Comparison of ENCODE assay signal across 8 mouse cellular contexts in the genomic region with DNA sequence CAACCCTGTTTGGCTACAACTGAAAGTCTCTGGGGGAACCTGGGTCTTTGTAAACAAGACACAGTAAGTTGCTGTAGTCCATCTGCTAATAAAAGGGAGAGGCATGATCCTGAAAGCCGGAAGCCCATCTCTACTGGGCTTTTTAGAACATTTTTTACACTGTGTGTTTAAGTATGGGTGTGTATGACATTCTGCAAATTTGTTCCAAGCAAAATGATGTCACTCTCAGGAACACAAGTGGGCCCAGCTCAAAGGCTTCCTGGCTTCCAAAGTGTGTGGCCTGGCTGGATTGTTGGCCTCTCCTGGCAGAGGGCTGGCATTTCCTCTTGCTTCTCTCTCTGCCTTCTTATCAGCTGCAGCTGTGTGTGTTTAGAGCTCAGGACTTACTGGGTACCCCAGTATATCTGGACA. TPM values are rescaled to one million over a fixed set of nuclear protein-coding genes. Genes with fewer than 3 reads are reported as not detected.
DNase-seq lines count a peak whose midpoint lies in the region; ATAC-seq lines count a peak whose summit lies in the region.

No protein-coding gene starts in this region.

- no peak overlapping the region for H3K4me2 ChIP-seq in kidney, embryonic 15.5 days
- peak overlapping the region; percentile 99; the same call in 1 of the 2 replicates for H3K4me2 ChIP-seq in liver, embryonic 12.5 days

- peak overlapping the region; percentile 15; the same call in 1 of the 2 replicates for H3K27ac ChIP-seq in kidney, embryonic 15.5 days
- H3K27ac ChIP-seq in heart, embryonic 10.5 days: peak overlapping the region; percentile 80
- peak overlapping the region; percentile 73 for H3K27ac ChIP-seq in liver, embryonic 12.5 days

- H3K4me1 ChIP-seq in kidney, embryonic 15.5 days: peaks cover 26% of the 10 kb centered on the region
- H3K4me1 ChIP-seq in heart, embryonic 10.5 days: peaks cover 68% of the 10 kb centered on the region
- H3K4me1 ChIP-seq in liver, embryonic 12.5 days: peaks cover 74% of the 10 kb centered on the region

- H3K27me3 ChIP-seq in kidney, embryonic 15.5 days: no peaks in the 10 kb centered on the region
- H3K27me3 ChIP-seq in heart, embryonic 10.5 days (ENCODE audit: insufficient read depth, poor library complexity, severe bottlenecking): no peaks in the 10 kb centered on the region
- no peaks in the 10 kb centered on the region; the same call in 1 of the 2 replicates for H3K27me3 ChIP-seq in liver, embryonic 12.5 days (replicated peaks)

- H3K4me3 ChIP-seq in kidney, embryonic 15.5 days (replicated peaks): no peak overlapping the region
- no peak overlapping the region for H3K4me3 ChIP-seq in heart, embryonic 10.5 days
- no peak overlapping the region for H3K4me3 ChIP-seq in liver, embryonic 12.5 days

- H3K36me3 ChIP-seq in kidney, embryonic 15.5 days: peaks cover 8% of the 10 kb centered on the region; the same call in 1 of the 2 replicates
- peaks cover 21% of the 10 kb centered on the region for H3K36me3 ChIP-seq in heart, embryonic 10.5 days
- H3K36me3 ChIP-seq in liver, embryonic 12.5 days: no peaks in the 10 kb centered on the region; the same call in 1 of the 2 replicates

- no peak for ATAC-seq in kidney, embryonic 15.5 days (replicated peaks; ENCODE audit: low FRiP score)
- no peak for ATAC-seq in liver, embryonic 12.5 days

- DNase-seq in kidney, postnatal 14 days: no peak
- no peak for DNase-seq in heart, embryonic 10.5 days (ENCODE audit: low spot score)
- peak; percentile 46 for DNase-seq in skeletal muscle tissue, adult 2 months (ENCODE audit: low read depth, low spot score)
- no peak for DNase-seq in layer of hippocampus, adult 8-10 months (ENCODE audit: low spot score in 2 of 2)
- no peak for DNase-seq in c-Kit-positive CD71-positive TER-119-positive erythroid progenitor cells, embryonic 14.5 days (ENCODE audit: low spot score)
- no peak for DNase-seq in thymus, postnatal 10 days (ENCODE audit: low spot score in 2 of 2)

- H3K9me3 ChIP-seq in kidney, embryonic 15.5 days (replicated peaks): no peaks in the 10 kb centered on the region
- H3K9me3 ChIP-seq in heart, embryonic 10.5 days: no peaks in the 10 kb centered on the region
- H3K9me3 ChIP-seq in liver, embryonic 12.5 days (replicated peaks): no peaks in the 10 kb centered on the region

- H3K9ac ChIP-seq in kidney, embryonic 15.5 days: no peak overlapping the region
- H3K9ac ChIP-seq in liver, embryonic 12.5 days: 0 out of 2 replicates have a peak overlapping the region, but pooled peaks have one; percentile 43

- WGBS in kidney, embryonic 15.5 days: 75% methylated on average over 1 of the region's 1 CpGs
- 65% methylated on average over 1 of the region's 1 CpGs for WGBS in heart, embryonic 10.5 days
- WGBS in liver, embryonic 12.5 days (ENCODE audit: insufficient replicate concordance): 81% methylated on average over 1 of the region's 1 CpGs

RNA-seq across cellular contexts. Expression of a gene that starts 1.1 kb away (rescaled TPM):
- polyA plus RNA-seq in kidney, embryonic 15.5 days (2015; fragmentation: Nextera tagmentation; extraction: Ambion mirVana): 31.5 and 39.3 TPM in 2 replicates
- polyA plus RNA-seq in heart, embryonic 10.5 days (2016; fragmentation: Nextera tagmentation; extraction: Ambion mirVana): 46.5 and 48.8 TPM in 2 replicates
- 10.6 TPM in 2 replicates for polyA plus RNA-seq in liver, embryonic 12.5 days (2016; fragmentation: Nextera tagmentation; extraction: Ambion mirVana)
- total RNA-seq in layer of hippocampus, adult 8-10 months (2022): 10 to 100 TPM; 16.4 to 33.5 (median 24.9) TPM

RNA-seq across cellular contexts. Expression of a gene that starts 15.2 kb away (rescaled TPM):
- 59.6 and 72.0 TPM in 2 replicates for polyA plus RNA-seq in kidney, embryonic 15.5 days (2015; fragmentation: Nextera tagmentation; extraction: Ambion mirVana)
- 51.8 and 52.7 TPM in 2 replicates for polyA plus RNA-seq in heart, embryonic 10.5 days (2016; fragmentation: Nextera tagmentation; extraction: Ambion mirVana)
- 12.2 and 13.4 TPM in 2 replicates for polyA plus RNA-seq in liver, embryonic 12.5 days (2016; fragmentation: Nextera tagmentation; extraction: Ambion mirVana)
- 10 to 100 TPM; 15.2 to 20.7 (median 19.1) TPM for total RNA-seq in layer of hippocampus, adult 8-10 months (2022)

RNA-seq across cellular contexts. Expression of a gene that starts 15.3 kb away (rescaled TPM):
- 2.4 and 2.6 TPM in 2 replicates for polyA plus RNA-seq in kidney, embryonic 15.5 days (2015; fragmentation: Nextera tagmentation; extraction: Ambion mirVana)
- polyA plus RNA-seq in heart, embryonic 10.5 days (2016; fragmentation: Nextera tagmentation; extraction: Ambion mirVana): 0.95 and 1.3 TPM in 2 replicates
- 0.12 TPM in 1 of 2 replicates, not detected in the other for polyA plus RNA-seq in liver, embryonic 12.5 days (2016; fragmentation: Nextera tagmentation; extraction: Ambion mirVana)
- 1 to 10 TPM; 4.1 to 8.3 (median 6.3) TPM for total RNA-seq in layer of hippocampus, adult 8-10 months (2022)

RNA-seq across cellular contexts. Expression of a gene that starts 24.8 kb away (rescaled TPM):
- 18.3 and 19.8 TPM in 2 replicates for polyA plus RNA-seq in kidney, embryonic 15.5 days (2015; fragmentation: Nextera tagmentation; extraction: Ambion mirVana)
- polyA plus RNA-seq in heart, embryonic 10.5 days (2016; fragmentation: Nextera tagmentation; extraction: Ambion mirVana): 13.8 and 13.9 TPM in 2 replicates
- 7.3 and 8.5 TPM in 2 replicates for polyA plus RNA-seq in liver, embryonic 12.5 days (2016; fragmentation: Nextera tagmentation; extraction: Ambion mirVana)
- 10 to 100 TPM; 18.5 to 25.6 (median 23.1) TPM for total RNA-seq in layer of hippocampus, adult 8-10 months (2022)

RNA-seq across cellular contexts. Expression of a gene that starts 44.2 kb away (rescaled TPM):
- 180 and 188 TPM in 2 replicates for polyA plus RNA-seq in kidney, embryonic 15.5 days (2015; fragmentation: Nextera tagmentation; extraction: Ambion mirVana)
- polyA plus RNA-seq in heart, embryonic 10.5 days (2016; fragmentation: Nextera tagmentation; extraction: Ambion mirVana): 156 and 169 TPM in 2 replicates
- polyA plus RNA-seq in liver, embryonic 12.5 days (2016; fragmentation: Nextera tagmentation; extraction: Ambion mirVana): 83.6 TPM in 2 replicates
- 10 to 100 TPM; 70.1 to 77.8 (median 73.1) TPM for total RNA-seq in layer of hippocampus, adult 8-10 months (2022)

Comparison
In these comparisons a context has a peak if more than half of its experiments do, and no peak if none do; other contexts are left out.
1. H3K27ac ChIP-seq: peak in every context shown above with its lines; median percentile 80 in heart, embryonic 10.5 days; 73 in liver, embryonic 12.5 days; 15 in kidney, embryonic 15.5 days.